Mouse (Mus musculus) thymus, adult 2 months (tissue): ENCODE measurements around the gene Htra2. TPM values are rescaled to one million over a fixed set of nuclear protein-coding genes. Genes with fewer than 3 reads are reported as not detected.

Experiments used
- DNase-seq: peaks from one replicate; pipeline ENCODE4 v3.0.0; 2021
- H3K27ac ChIP-seq: fragments of 200-500 bp; 2 replicates; pipeline ENCODE4 v1.5.1; 2012; ENCODE audit warnings: low read length, control low read depth; ENCODE audit not compliant: control insufficient read depth, insufficient read depth
- H3K27me3 ChIP-seq: fragments of 200-500 bp; 2 replicates; pipeline ENCODE4 v1.6.1; 2012; ENCODE audit warnings: mild to moderate bottlenecking, low read length, moderate library complexity, mixed read lengths; ENCODE audit not compliant: control insufficient read depth, insufficient read depth
- H3K36me3 ChIP-seq: fragments of 200-500 bp; 2 replicates; pipeline ENCODE4 v1.6.1; 2012; ENCODE audit warnings: mild to moderate bottlenecking, low read length, moderate library complexity; ENCODE audit not compliant: control insufficient read depth, insufficient read depth
- H3K4me1 ChIP-seq: fragments of 200-500 bp; replicated peaks from 2 replicates; pipeline ENCODE4 v1.6.1; 2012; ENCODE audit warnings: low read length; ENCODE audit not compliant: control insufficient read depth, insufficient read depth
- H3K4me3 ChIP-seq: fragments of 200-500 bp; 2 replicates; pipeline ENCODE4 v1.5.1; 2012; ENCODE audit warnings: mild to moderate bottlenecking, low read length, control low read depth, moderate library complexity; ENCODE audit not compliant: control insufficient read depth, insufficient read depth
- CTCF ChIP-seq: fragments of 200-500 bp; IDR thresholded peaks from 2 replicates; pipeline ENCODE4 v1.5.1; 2012; ENCODE audit warnings: mild to moderate bottlenecking, control low read depth, low read length, moderate library complexity, borderline replicate concordance; ENCODE audit not compliant: control insufficient read depth, poor library complexity, insufficient read depth; ENCODE audit errors: extremely low read depth
- POLR2A ChIP-seq: fragments of 200-500 bp; IDR thresholded peaks from 2 replicates; pipeline ENCODE4 v1.6.1; 2012; ENCODE audit warnings: mild to moderate bottlenecking, low read length, control low read depth, moderate library complexity; ENCODE audit not compliant: control insufficient read depth, poor library complexity, insufficient read depth; ENCODE audit errors: extremely low read depth
- WGBS: fragments of 180-500 bp; shearing (Covaris S2); methylation state at CpG from one replicate; pipeline ENCODE4 v1.1.7; 2018; 5-methylcytosine and 5-hydroxymethylcytosine counted together
- polyA plus RNA-seq: library from polyadenylated mRNA; depleted of rRNA; stranded (reverse); fragments of >200 nt; gene quantifications from 2 replicates; pipeline ENCODE4 v1.2.3, GENCODE M21; 2012

Gene Htra2
- polyA plus RNA-seq, 1 experiment = 64.6 TPM

- 95% methylated on average over 6 of the region's 6 CpGs for WGBS
- Histone ChIP-seq H3K27me3 (no peaks in the 10 kb centered on the region), H3K27ac (no peak overlapping the region), H3K4me1 (no peaks in the 10 kb centered on the region), H3K4me3 (no peak overlapping the region), H3K36me3 (no peaks in the 10 kb centered on the region)
- TF ChIP-seq POLR2A (no peak), CTCF (no peak)
- no peak for DNase-seq
Observed at GRCm38 (mm10) chr6:83020121-83020520, 35.0 kb downstream of the Htra2 start.

- no peak for TF ChIP-seq POLR2A
- WGBS = 90% methylated on average over 3 of the region's 3 CpGs
- H3K27me3 ChIP-seq = no peaks in the 10 kb centered on the region
- no peaks in the 10 kb centered on the region for H3K4me1 ChIP-seq
- H3K4me3 ChIP-seq = no peak overlapping the region
- H3K36me3 ChIP-seq = no peaks in the 10 kb centered on the region
- H3K27ac ChIP-seq = no peak overlapping the region
- no peak for DNase-seq
Observed at GRCm38 (mm10) chr6:83019044-83019443, 36.0 kb downstream of the Htra2 start.

- Histone ChIP-seq H3K27me3 (no peaks in the 10 kb centered on the region), H3K36me3 (no peaks in the 10 kb centered on the region), H3K4me1 (no peaks in the 10 kb centered on the region; the same call in 1 of the 2 replicates), H3K27ac (no peak overlapping the region), H3K4me3 (no peak overlapping the region)
- no peak for TF ChIP-seq POLR2A
- TF ChIP-seq CTCF = no peak
- DNase-seq = no peak
- WGBS = 86% methylated on average over 3 of the region's 3 CpGs
Observed at GRCm38 (mm10) chr6:83017190-83017589, 37.9 kb downstream of the Htra2 start.

- no peaks in the 10 kb centered on the region; the same call in 1 of the 2 replicates for H3K4me1 ChIP-seq
Observed at GRCm38 (mm10) chr6:83015749-83016148, 39.3 kb downstream of the Htra2 start.

GRCm38 (mm10) chr6:83014482-83015466 is 40.3 kb downstream of the Htra2 start:
- TF ChIP-seq POLR2A (no peak), CTCF (no peak)
- H3K27ac ChIP-seq = no peak overlapping the region
- no peak overlapping the region for H3K4me3 ChIP-seq
- no peaks in the 10 kb centered on the region for H3K27me3 ChIP-seq
- no peak for DNase-seq
- no peaks in the 10 kb centered on the region for H3K36me3 ChIP-seq
- WGBS = 71% methylated on average over 12 of the region's 12 CpGs
- H3K4me1 ChIP-seq = peaks cover 2% of the 10 kb centered on the region; the same call in 1 of the 2 replicates

More at GRCm38 (mm10) chr6:83015749-83016148, 39.3 kb downstream of the Htra2 start:
- Histone ChIP-seq H3K4me3 (no peak overlapping the region), H3K36me3 (no peaks in the 10 kb centered on the region), H3K27me3 (no peaks in the 10 kb centered on the region), H3K27ac (no peak overlapping the region)
- WGBS = 92% methylated on average over 2 of the region's 2 CpGs
- no peak for DNase-seq
- TF ChIP-seq POLR2A (no peak), CTCF (no peak)

- WGBS = 25% methylated on average over 5 of the region's 5 CpGs
- no peak for DNase-seq
- no peaks in the 10 kb centered on the region for H3K36me3 ChIP-seq
- TF ChIP-seq CTCF (no peak), POLR2A (no peak)
- H3K27ac ChIP-seq = peak overlapping the region; percentile 8; the same call in 1 of the 2 replicates
- H3K4me3 ChIP-seq = no peak overlapping the region
- H3K4me1 ChIP-seq = peaks cover 2% of the 10 kb centered on the region; the same call in 1 of the 2 replicates
- H3K27me3 ChIP-seq = no peaks in the 10 kb centered on the region
Observed at GRCm38 (mm10) chr6:83013444-83013843, 41.6 kb downstream of the Htra2 start.
